Mouse (Mus musculus): Measurements from ENCODE around the gene Samsn1.

GRCm38 (mm10) chr16:76053537-76053936, 31.5 kb upstream of the Samsn1 start:
- TF ChIP-seq CEBPB (IDR thresholded peaks at IDR 0.05; ENCODE audit: low read depth) = no peak
- TF ChIP-seq CTCF (IDR thresholded peaks at IDR 0.05; ENCODE audit: control insufficient read depth, insufficient read depth, insufficient read length) = no peak
- no peak for TF ChIP-seq USF1 (IDR thresholded peaks at IDR 0.05; ENCODE audit: low read depth)
- TF ChIP-seq MAX (IDR thresholded peaks at IDR 0.05) = no peak
- TF ChIP-seq FOSL1 (IDR thresholded peaks at IDR 0.05; ENCODE audit: insufficient read depth, low read length, poor library complexity, severe bottlenecking) = no peak
- no peak for TF ChIP-seq MYOG (IDR thresholded peaks at IDR 0.05; ENCODE audit: control insufficient read depth, extremely low read depth, insufficient read length)

Data from C2C12 (cell line).